Mouse (Mus musculus): ENCODE data around the gene Arhgap18.

The Arhgap18 gene

DNA sequence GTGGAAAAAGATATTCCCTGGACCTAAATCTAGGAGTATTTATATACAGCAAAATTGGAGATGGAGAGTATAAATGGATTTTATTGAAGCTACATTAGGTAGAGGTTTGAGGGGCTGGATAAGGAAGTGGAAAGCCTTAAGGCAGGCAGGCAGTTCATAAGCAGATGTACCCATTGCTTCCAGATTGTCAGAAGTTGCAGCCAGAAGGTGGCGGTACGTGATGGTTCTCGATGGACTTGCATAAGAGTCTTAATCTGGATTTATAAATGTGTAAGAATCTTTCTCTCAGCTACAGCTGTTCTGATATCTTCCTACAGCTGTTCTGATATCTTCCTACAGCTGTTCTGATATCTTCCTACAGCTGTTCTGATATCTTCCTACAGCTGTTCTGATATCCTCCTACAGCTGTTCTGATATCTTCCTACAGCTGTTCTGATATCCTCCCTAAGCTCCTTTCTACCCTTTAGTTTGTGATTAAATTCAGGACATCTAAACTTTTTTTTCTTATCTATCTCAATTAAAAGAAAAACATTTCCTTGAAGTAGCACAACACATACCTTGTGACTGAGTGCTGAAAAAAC lies 79.5 kb downstream of the Arhgap18 start:
- no peak for DNase-seq

DNA sequence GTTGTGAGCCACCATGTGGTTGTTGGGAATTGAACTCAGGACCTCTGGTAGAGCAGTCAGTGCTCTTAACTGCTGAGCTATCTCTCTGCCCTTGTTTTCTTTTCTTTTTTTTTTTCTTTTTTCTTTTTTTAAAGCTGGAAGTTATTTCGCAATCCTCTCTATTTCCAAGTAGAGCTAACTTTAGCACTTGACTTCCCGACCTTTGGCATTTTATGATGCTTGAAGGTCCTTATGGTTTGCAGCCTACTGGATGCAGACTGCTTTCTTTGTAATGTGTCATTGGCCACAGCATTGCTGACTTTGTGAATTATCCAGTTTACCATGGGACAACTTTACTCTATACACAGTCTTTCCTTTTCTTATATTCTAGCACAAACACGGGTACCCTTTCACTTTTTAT lies 80.2 kb downstream of the Arhgap18 start:
- no peak for DNase-seq

DNA sequence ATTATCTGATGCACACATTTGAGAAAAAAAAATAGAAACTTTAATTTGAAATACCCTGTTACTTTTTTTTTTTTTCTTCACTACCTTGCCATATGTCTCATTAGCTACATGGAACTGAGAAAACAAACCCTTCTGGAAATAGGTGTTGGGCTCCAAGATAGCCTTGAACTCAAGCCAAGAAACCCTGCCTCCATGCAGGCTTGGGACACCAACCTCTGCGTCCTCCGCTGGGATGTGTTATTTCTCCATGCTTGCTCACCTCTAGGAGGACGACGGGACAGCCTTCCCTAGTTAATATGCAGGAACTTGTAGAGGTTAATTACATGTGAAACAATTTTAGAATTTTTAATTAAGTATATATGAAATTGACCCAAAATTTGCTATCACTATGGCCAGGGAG lies 96.1 kb downstream of the Arhgap18 start:
- no peak for DNase-seq

DNA sequence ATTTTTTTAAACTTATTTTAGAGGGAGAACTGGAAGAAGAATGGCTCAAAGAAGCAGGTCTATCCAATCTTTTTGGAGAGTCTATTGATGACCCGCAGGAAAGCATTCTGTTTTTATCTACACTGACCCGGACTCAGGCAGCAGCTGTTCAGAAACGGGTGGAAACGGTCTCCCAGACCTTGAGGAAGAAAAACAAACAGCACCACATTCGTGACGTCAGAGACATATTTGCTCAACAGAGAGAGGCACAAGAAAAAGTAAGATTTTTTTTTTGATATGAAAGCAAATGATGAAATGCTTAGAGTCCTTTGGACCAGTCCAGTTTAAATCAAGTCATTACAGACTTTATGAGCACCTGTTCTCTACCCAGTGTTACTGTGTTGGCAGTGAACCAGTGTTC lies 96.6 kb downstream of the Arhgap18 start:
- no peak for DNase-seq

DNA sequence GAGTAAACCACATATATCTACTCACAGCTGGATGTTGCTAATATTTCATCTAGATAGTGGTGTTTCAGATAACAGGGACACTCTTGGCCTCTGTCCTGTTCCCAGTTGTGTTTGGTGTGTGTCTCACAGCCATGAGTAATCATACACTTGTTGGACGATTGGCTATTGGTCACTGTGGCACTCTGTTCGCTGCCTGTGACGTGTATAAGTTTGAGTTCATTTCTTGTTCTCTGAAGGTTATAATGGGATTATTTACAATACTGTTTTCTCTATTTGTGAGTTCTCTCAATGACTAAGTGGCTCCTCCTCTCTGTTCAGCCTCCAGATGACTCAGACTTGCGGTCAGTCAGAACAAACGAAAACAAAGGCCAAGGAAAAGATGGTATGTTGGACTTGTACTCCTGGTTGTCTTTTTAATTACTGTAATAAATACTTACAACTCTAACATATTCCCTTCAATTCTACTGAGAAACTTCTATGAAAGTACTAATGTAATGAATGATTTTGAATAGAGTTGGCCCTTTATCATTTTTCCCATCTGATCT lies 101.4 kb downstream of the Arhgap18 start:
- no peak for DNase-seq

DNA sequence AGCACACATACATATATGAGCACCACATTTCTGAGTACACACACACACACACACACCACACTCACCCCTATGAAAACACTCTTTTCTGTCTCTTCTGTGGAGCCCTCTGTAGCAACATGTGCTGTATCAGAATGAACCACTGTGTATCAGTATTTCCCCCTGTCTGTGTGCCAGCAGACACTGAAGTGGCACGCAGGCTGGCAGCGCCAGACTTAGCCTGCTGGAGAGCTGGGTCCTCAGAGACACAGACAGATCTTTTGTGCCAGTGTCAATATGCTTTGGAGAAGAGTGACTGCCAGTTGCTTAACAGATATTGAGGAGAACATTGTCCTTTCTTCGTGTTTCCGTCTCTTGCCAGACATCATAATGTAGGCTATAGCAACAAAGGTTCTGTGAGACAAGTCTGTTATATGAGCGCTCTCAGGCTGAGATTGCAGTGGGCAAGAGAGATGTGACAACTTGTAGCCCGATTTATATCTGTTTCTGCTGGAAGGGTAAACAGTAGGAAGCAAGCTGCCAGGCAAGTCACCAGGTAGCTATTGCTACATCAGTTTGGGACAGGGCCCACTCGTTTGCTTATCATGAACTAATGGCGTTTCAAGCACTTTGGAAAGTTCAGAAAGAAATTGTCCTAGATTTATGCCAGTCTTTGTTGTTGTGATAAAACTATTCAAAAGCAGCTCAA lies 102.8 kb downstream of the Arhgap18 start:
- DNase-seq, result no peak

DNA sequence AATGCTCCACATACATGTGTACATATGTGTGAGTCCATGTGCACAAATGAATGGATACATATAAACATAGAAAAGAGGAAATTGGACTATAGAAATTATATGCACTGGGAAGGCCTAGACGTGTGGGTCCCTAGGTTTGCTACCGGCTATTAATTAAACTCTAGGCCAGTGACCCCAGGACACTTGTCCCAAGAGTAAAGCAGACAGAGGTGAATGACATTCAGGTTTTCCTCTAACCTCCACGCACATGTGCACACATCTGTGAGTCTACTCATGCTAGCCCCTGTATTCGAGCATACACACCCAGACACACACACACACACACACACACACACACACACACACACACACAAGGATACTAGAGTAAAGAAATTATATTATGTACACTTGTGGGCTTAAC lies 104.4 kb downstream of the Arhgap18 start:
- no peak for DNase-seq

DNA sequence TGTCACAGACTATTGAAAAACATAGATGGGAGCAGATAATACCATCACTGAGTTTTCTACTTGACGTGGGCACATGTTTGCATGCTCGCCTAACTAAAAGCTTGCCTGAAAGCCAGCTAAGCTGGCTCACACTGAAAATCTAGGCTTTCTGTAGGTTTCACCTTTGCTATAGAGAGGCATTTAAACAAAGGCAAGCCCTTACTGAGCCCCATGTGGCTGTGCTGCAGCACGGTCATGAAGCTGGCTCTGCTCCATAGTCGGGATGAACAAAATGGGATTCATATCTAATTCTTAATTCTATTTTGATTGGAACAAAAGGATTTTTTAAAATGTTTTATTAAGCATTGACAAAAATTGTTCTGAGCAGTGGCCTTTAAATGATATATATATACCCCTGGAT lies 105.3 kb downstream of the Arhgap18 start:
- DNase-seq, result no peak

DNA sequence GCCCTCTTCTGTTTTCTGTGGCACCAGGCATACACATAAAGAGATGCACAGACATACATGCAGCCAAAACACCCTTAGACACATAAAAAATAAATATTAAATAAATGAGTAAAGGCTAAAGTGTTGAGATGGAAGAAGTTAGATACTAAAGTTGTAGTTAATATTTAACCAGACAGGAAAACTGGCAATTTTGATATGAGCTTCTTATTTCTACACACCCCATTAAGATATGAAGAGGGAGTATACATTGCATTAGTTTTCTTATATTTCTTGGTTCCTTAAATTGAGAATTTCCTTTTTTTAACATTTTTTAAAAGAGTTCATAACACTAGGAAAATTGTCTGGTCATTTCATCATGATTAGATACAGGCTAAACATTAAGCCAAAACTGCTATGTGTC lies 108.0 kb downstream of the Arhgap18 start:
- no peak for DNase-seq

DNA sequence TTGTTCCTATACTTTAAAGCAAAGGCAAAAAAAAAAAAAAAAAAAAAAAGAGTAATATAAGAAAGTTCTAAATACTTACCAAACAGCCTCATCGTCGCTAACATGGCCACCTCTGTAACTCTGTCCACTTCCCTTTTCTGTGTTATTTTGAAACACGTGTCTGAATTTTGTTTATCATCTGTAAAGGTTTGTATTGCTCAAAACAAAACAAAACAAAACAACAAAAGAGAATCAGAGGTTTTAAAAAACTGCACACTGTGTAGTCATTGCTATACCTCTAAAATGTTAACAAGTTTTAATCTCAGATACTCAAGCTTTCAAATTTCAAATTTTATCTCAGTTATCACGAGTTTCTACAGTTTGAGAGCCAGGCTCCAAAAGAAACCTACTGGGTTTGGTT lies 109.0 kb downstream of the Arhgap18 start:
- DNase-seq, result no peak

DNA sequence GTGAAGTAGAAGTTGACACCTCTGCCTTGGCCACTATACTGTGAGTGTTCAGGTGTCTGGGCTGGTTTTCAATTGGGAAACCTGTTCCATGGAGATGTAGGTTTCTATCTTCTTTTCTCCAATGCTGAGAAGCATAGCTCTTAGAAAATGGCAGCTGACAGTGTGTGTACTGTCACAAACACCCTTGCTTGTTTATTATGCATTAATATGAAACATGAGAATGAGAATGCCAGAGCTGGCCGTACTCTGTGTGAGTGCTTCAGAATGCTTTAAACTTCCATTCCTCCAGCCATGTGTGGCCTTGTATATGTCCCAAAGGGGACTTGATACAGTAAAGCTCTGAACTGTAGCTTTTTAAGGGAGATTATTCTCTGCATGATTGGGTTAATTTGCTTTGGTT lies 110.8 kb downstream of the Arhgap18 start:
- DNase-seq, result no peak

DNA sequence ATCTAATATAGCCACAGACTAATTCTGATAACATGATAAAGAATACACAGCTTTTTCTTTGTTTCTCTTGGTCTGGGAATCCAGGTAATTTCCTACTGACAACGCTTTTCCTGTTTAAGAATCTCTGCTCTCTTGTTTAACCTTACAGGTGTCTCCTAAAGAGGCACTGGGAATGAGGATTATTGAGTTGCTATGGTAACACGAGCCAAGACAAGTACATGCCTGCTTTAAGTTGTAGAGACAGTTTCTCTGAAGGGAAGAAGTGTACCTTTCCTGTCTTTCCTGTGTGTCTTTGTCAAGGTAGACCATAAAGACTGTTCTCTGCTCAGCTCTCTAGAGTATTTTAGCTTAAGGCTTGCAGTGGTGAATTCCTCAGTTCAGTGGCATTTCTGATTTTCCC lies 117.6 kb downstream of the Arhgap18 start:
- DNase-seq, result no peak

DNA sequence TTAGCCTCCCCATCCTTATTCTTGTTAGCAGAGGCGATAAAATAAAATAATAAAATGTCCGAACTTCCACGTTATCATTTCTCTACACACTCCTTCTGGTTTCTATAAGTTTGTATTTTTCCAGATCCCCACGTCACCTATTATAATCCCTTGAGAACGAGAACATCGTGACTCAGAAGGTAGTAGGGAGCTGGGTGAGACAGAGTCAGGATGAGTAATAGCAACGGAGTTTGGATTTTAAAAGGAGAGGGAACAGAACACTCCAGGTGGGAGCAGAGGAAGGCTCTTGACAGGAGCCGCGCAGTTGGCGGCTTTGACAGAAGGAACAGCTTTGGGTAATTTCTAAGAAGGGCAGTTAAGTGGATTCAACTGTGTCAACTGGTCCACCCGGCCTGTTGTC lies 124.1 kb downstream of the Arhgap18 start:
- no peak for DNase-seq

DNA sequence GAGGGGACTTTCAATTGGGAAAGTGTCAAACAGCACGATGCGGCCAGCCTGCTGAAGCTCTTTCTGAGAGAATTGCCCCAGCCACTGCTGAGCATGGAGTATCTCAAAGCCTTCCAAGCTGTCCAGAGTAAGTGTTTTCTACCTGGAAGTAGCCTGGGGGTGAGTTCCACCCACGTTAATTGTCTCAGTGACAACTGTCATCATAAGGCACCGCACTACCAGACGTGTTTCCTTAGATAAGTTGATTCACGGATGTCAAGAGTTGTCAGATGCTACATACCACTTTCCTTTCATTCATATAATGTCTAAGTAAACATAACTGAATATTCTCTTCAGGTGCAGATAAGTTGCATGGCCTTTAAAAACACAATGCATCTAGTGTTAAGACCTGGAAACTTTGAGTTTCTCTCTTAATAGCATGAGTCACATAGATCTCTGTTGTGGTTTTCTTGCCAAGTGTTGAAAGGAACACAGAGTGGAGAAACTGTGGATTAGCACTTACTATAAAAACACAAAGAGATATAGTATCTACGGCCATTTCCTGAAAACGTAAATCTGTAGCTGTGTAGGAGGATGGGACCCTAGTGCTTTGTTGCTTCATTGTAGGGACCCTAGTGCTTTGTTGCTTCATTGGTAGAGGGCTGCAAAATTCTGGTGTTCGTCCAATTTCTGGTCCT lies 125.8 kb downstream of the Arhgap18 start:
- no peak for DNase-seq

DNA sequence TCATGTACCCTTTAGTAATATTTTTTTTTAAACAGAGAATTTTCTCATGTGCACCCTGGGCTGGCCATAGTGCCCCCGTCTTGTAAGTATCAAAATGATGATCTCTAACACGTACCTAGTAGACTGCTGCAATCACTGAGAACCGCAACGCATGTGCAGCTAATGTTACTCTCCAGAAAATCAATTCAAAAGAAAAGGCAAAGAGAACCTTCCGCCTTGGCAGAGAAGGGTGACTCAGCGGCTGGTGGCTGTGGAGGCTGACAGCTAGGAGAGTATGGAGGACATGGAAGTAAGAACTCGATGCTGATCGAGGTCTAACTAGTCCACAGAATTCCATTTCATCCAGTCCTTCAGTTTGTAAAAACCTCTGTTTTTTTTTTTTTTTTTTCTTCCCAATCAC lies 131.7 kb downstream of the Arhgap18 start:
- no peak for DNase-seq

DNA sequence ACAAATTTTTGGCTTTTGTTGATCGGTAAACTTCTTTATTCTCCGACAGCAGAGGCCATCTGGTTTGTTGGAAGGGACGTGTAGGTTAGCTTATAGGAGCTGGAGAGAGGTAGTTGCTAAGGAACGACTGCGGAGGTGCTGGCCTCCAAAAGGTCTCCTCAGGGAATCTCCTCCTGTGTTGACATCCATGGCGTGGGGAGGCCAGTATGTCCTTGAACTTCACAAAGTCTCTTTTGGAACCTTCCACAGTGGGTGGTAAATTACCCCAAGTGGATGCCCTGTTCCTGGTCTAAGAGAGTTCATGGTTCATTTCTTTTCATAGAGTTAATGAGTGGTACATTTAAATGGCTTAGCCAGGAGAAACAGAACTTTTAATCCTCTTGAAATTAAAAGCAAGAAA lies 136.0 kb downstream of the Arhgap18 start:
- no peak for DNase-seq

DNA sequence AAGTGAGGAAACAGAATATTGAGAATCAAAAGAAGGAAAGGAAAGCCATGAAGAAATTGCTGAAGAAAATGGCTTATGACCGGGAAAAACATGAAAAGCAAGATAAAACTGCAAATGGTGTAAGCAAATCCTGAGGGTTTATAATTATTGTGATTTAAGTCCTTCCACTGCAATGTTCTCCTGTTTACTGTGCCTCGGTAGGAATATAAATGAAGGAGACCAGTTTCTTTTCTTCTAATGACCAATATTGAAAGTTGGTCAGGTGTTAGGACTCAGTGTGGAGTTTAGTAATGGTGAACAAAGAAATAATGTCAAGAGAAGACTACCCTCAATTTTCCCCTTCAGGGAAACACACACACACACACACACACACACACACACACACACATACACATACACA lies 136.5 kb downstream of the Arhgap18 start:
- no peak for DNase-seq

DNA sequence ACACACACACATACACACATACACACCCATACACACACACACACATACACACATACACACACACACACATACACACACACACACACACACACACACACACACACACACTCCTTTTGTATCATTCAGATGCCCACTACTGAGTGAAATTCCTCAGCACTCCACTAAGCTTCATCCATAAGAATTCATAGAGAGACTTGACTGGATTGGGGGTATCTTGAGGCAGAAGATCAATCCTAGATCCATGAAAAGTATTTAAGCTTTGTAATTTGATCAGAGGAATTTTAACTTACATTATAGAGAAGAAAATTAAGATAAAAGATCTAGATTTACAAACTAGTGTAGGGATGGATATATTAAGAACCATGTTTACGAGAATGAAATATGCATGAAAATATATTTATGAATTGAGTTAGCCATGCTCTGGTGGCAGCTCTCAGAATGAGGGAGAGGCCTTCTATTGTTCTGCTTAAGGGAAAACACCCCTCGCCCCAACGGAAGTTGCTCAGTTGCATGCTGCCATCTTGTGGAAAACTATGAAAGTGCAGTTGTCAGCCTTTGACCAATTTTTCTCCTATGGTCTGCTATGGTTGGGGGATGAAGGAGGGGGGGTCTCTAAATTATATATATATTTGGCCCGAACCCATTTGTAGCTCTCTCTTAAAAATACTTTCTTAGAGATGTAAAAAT lies 137.2 kb downstream of the Arhgap18 start:
- DNase-seq, result peak; percentile 46

DNA sequence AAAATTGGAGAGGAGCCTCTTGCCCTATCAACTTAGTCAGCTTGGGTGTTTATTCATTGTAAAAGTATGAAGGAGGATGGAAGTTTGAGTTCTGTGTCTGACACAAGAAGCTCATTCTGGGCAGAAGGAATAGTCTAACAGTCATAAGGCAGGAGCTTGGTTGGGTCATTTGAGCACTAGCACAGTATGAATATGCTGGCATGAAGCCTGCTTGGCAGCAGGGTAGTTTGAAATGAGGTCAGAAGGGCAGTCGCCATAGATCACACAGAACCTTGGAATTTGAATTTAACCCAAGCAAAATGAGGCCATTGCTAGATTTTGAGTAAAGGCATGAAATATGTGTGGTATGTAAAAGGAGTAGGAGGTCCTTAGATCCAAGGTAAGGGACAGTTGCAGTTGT lies 139.9 kb downstream of the Arhgap18 start:
- peak; percentile 38 for DNase-seq

DNA sequence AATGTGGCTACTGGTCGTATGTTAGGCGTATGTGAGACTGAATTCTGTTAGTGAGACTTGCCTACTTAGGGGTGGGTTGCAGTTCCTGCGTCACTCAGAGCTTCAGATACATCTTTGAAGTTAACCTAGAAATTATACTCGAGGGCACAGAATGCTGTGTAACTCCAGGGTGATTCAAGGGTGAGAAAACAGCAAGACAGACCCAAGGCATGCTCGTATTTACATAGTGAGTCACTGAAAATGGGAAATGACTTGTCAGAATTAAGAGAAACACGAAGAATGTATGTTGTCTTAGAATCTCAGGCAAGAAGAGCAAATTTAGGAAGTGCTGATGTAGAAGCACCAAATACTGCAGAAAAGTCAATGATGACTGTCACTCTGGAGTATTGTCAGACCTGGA lies 142.5 kb downstream of the Arhgap18 start:
- DNase-seq, result no peak

DNA sequence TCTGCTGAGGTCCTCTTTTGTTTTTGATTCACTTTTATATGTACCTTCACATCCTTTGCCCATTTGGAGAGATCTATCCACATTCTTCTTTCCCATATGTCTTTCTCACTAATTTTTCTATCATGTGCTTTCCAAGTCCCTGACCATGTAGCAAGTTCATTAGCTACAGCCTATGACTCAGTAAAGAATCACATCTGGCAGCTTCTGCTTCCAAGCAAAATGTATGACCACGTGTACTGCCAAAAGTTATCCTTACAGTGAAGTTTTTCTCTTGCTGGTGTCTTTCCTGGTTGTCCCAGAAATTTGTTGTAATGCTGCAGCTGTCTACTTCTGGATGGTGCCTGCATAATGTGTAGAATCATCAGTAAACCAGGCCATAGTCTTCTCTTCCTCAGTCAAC lies 147.2 kb downstream of the Arhgap18 start:
- DNase-seq, result no peak

DNA sequence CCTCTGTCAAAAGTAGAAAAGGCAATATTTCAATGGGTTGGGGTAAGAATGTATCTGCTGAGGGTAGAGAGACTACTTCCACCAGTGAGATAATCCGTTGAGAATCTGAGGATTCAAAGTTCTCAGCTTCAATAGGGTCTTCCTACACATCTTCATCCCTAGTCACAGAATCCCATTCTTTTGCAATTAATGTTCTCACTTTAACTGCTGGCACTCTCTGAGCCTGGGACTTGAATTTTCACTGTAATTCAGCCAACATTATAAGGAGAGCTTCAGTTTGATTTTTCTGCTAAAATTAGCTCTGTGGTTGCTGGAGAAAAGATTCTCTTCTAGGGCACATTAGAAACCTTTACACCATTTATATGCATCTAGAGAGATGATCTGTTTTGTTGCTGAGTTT lies 150.6 kb downstream of the Arhgap18 start:
- no peak for DNase-seq

DNA sequence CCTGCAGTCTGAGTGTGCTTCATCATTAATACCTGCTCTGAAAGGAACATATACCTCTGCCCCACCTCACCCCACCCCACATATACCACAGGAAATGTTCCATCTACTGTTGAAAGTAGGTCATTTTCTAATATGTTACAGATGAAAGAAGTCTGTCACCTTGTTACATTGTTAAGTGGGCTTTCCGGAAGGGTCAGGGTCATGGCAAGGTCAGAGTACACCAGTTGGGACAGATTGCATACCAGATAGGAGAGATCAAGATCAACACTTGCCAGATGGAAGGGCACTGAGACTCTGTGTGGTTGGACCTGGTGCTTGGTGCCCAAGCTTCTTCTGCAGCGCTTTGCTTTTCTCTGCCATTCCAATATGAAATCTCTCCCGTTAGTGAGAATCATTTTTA lies 158.0 kb downstream of the Arhgap18 start:
- DNase-seq, result no peak
